Mouse (Mus musculus) neural tube, embryonic 13.5 days (tissue): ENCODE measurements around the gene Dusp27. TPM values are rescaled to one million over a fixed set of nuclear protein-coding genes. Genes with fewer than 3 reads are reported as not detected.

Experiments
- polyA plus RNA-seq: library from polyadenylated mRNA; unstranded; fragments of >200 nt; fragmentation: Nextera tagmentation; extraction: Ambion mirVana; gene quantifications from 2 replicates; pipeline ENCODE4 v1.2.1, GENCODE M21; 2015

Gene Dusp27
- polyA plus RNA-seq, 1 experiment from 2014 or later, result 1.6 TPM

Other genes with a start within 250 kb of the Dusp27 start
- gene Pou2f1, start 125.2 kb downstream of the Dusp27 start, polyA plus RNA-seq, result 15.5 and 18.1 TPM in 2 replicates
- not detected in 2 replicates for gene Gpa33, start 2.3 kb upstream of the Dusp27 start, polyA plus RNA-seq
- not detected in 2 replicates for gene Mael, start 110.8 kb upstream of the Dusp27 start, polyA plus RNA-seq
- gene Ildr2, start 126.2 kb upstream of the Dusp27 start, polyA plus RNA-seq, result 2.3 and 2.5 TPM in 2 replicates